Mouse (Mus musculus) left cerebral cortex, postnatal 14 days (tissue): ENCODE data around the gene Bola1. TPM values are rescaled to one million over a fixed set of nuclear protein-coding genes. Genes with fewer than 3 reads are reported as not detected.
"Not testable (repeated sequence)": the region's sequence is repeated elsewhere in the genome, so short reads cannot be mapped to it uniquely, and the experiment has no call there.

Experiments used
- DNase-seq, 2 experiments: peaks; one replicate each; pipeline ENCODE4 v3.0.0; 2021 to 2022; ENCODE audit warnings: low spot score in 2 of 2, mixed read lengths in 1 of 2
- intact Hi-C: fragments of 180-260 bp; cut with DNase I; formaldehyde crosslinking; loops from one replicate; pipeline ENCODE4 v1.15.1; 2025
- total RNA-seq, 2 experiments: library from RNA; stranded (reverse); gene quantifications; 2 replicates each; pipeline ENCODE4 v1.2.3; 2021

Gene Bola1
- total RNA-seq, 2 experiments from 2014 or later, result 16.8 to 17.6 TPM

DNA sequence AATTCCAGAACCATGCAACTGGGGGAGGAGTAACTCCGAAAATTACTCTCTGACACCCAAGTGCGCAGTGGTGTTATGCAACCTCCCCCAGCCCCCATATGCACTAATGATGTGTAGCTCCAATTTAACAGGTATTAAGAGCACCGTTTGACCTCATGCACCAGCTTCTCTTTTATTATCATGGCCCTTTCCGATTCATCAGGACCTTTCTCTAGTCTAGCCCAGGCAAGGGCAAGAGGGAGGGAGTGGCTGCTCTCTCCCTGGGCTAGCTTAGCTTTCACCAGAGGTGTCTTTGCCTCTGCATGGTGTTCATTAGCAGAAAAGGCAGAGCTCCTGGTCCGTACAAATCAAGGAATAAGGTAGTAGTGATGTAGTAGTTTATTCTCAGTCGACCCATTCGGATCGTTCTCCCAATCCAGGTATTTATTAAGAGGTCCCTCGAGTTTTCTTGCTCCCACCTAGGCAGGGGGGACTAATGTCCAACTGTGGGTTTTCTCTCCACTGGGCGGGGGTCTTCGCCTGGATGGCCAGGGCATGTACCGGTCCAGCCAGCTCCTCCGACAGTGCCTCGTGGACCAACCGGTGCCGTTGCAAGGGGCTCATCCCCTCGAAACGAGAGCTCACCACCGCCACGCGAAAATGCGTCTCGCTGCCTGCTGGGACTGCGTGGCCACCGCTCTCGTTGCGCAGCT lies 22.9 kb downstream of the Bola1 start:
- intact Hi-C loops, result no loop called here

DNA sequence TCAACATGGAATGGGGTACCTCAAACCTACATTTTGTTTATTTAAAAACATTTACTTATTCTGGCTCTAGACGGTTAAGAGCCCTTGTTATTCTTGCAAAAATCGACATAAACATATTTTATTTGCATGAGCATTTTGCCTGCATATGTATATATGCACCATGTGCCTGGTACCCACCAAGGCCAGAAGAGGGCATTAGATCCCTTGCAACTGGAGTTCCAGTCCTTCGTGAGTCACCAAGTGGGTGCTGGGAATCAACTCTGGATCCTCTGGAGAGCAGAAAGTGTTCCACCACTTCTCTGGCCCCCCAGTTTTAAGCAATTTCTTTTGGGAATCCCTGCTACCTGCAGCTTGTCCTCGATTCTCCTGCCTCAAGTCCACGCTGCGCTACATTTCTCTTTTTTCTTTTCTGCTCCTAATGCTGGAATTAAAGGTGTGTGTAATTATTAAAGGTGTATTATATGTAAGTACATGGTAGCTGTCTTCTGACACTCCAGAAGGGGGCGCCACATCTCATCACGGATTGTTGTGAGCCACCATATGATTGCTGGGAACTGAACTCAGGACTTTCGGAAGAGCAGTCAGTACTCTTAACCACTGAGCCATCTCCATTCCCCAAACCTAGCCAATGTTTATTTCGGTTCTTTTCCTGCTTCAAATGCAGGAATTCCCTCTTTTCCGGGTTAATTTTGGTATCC lies 23.7 kb downstream of the Bola1 start:
- intact Hi-C loops, result no loop called here
- DNase-seq, result no peak

More for the DNA sequence above, 22.9 kb downstream of the Bola1 start:
- no peak for DNase-seq

DNA sequence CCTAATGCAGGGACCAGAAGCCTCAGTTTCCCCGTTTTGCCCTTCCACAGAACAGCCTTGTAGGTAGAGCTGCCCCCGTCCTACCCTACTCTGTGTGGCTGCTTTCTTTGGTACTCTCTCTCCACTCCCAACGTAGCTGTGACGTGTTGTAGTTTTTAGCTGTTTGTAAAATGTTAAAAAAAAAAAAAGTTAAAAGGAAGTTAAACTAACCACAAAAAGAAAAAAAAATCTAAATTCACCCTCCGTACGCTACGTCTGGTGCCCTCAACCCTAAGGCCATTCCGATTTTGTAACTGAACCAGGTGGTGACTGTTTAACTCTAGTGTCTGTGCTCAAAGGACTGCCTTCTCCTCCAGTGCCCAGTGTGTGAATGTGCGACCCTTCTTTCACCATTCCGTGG lies 24.5 kb downstream of the Bola1 start:
- no peak for DNase-seq
- intact Hi-C loops, result no loop called here

DNA sequence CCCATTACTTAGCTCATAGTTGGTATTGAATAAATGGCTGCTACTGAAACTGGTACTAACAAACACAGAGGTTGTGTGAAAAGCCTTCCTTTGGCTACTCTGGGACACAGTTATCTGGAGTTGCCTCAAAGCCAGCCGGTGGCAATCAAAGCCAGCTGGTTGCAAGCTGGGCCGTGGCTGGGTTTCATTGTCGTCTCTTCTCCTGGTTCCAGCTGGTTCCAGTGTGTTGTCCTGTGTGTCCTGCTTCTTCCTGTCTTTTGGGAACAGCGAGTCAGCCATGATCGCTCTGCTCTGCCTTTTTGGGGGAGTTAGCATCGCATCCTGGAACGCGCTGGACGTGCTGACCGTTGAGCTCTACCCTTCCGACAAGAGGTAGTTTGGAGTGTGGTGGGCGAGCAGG lies 26.5 kb downstream of the Bola1 start:
- intact Hi-C loops, result no loop called here
- DNase-seq, result no peak

DNA sequence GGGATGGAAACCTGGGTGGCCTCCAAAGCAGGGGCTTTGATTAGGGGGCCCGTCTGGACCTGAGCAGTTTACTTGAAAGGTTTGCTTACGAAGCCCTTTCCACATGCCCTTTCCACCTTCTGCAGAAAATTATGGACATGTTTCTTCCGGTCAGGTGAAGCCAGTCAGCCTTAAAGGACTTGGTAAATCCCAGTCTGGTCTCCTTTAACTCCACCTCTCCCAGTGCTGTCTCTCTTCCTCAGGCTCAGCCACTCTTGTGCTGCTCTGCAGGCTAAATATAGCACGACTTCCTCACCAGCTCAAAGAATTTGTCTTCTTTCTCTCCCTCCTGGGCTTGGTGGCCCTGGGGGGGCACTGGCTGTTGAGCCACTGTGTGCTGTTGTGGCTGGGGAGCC lies 37.1 kb downstream of the Bola1 start:
- intact Hi-C loops, result no loop called here
- DNase-seq, result peak; percentile 60 to 74

DNA sequence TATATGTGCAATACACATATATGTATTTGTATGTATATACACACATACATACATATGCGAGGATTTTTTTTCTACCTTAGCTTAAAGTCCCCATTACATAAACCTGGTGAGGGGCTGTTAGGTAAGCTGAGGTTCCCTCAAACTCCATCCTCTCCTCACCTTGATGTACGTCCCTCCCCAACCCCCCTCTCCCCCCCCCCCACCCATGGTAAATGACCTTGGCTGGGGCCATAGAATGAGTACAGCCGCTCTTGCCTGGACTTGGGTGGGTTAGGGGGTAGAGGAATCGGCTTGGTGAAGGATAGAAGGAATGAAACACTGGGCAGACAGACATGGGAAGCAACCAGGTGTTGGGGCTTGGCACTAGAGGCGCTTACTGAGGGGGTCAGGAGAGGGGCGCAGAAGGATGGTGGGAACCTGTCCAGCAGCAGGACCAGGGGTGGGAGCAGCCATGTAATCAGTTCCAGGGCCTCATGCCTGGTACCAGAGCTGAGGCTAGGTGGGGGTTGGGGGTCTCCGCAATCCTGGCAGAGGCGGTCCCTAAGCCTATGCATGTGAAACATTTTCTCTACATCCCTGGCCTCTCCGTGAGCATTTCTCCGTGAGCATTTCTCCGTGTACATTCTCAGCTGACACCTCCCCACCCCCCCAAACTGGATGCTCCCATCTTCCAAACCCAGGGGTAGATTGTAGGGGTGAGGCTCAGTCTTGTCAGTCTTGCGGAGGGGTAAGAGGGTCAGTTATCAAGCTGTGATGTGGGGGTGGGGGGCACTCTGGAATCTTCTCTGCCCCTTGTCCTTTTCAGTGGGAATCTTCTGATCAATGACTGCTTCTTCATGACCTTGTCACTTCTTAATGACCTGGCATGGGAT lies 37.8 kb downstream of the Bola1 start:
- intact Hi-C loops, result no loop called here
- DNase-seq, result peak; percentile 59 to 82

DNA sequence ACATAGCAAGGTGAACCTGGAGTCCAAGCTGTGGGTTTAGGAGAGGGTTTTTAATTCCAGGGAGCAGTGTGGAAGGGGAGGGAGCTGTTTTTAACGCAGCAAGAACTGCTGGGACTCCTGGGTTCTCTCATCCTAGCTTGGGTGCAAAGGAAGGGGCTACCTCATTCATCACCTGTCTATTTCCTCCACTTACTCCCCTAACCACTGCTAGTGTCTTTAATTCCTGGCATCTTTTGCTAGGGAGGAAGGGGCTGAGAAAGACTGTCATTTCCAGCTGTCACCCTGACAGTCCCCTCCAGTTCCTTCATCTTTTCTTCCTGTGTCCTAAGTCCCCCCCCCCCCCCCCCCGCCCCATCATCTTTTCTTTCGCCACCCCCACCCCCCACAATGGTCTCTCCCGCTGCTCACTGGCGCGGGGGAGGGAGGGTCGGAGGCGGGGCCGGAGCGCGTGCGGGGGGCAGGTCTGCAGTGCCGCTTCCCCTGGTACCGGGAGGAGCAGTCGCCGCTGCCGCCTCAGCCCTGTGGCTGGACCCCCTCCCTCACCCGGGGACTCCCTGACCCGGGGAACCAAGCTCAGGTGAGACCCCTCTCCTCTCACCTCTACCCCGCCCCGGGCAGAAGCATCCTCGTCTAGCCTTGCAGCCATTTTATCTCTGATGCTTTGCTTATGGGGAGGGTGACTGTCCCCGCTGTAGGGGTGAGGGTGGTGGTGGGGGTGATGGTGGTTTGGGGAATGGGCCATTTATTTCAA lies 38.6 kb downstream of the Bola1 start, which contains the start of gene Sv2a:
TSS of gene Sv2a (plus strand) at position 425 of the 751 bp plus-strand sequence.
- peak; percentile 65 to 74 for DNase-seq
- intact Hi-C loops, result no loop called here

DNA sequence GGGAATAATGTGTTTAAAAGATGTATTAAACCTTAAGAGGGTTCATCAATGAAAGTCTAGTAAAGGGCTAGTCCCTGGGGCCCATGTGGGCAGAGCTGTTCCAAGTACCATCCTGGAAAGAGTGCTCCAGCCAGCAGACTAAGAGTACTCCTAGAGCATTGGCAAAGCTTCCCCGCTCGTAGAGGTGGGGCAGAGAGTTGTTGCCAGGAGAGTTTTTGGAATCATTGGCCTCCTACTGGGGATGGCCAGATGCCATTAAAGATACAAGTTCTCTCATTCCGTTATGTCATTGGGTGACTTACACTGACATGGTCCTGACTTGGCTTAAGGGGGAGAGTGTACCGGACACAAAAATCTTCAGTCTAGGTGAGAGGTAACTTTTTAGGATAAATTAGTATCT lies 40.0 kb downstream of the Bola1 start:
- DNase-seq, result peak in 1 of 2 experiments; percentile 50
- intact Hi-C loops, result no loop called here

DNA sequence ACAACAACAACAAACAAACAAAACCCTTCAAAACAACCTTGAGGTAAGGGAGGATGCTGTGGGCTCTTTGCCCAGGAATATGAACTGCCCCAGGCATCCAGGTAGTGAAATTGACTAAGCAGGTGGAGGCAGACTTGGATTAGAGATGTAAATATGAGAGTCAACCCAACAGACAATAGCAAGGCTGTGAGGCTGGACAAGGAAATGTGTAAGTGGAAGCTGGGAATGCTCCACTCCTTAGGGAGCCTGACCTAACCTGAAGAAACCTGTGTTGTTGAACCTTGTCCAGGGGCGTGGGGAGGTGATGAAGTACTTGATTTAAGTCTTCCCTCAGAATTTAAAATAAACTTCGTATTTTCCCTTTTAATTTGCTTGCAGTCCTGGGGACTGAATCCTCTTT lies 40.6 kb downstream of the Bola1 start:
- intact Hi-C loops, result no loop called here
- no peak for DNase-seq

DNA sequence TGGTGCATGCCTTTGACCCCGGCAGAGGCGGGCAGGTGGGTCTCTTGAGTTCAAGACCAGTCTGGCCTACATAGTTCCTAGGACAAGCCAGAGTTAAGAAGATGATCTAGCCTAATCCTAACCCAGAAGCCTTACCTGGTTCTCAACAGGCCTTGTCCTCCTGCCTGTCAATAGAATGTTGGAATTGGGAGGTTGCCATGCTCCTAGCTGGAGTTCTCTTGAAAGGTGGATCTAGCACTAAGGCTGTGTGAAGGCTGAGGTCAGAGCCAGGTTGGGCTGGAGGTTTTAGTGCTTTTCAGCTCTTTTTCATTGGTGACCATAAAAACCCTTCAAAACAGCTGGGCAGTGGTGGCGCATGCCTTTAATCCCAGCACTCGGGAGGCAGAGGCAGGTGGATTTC lies 41.1 kb downstream of the Bola1 start:
- DNase-seq, result no peak
- intact Hi-C loops, result no loop called here

DNA sequence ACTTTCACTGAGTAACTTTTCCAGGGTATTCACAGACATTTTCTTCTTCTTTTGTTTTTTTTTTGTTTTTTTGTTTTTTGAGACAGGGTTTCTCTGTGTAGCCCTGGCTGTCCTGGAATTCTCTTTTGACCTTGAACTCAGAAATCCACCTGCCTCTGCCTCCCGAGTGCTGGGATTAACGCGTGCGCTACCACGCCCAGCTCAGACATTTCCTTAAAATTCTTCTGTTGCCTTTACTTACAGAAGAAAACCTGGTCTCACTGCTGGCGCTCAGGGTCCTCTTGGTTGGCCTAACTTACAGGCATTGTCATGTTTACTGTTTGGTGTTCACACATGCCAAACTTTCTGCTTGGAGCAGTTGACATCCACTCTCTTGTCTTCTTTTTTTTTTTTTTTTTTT lies 44.3 kb downstream of the Bola1 start:
- no peak for DNase-seq
- intact Hi-C loops, result no loop called here

DNA sequence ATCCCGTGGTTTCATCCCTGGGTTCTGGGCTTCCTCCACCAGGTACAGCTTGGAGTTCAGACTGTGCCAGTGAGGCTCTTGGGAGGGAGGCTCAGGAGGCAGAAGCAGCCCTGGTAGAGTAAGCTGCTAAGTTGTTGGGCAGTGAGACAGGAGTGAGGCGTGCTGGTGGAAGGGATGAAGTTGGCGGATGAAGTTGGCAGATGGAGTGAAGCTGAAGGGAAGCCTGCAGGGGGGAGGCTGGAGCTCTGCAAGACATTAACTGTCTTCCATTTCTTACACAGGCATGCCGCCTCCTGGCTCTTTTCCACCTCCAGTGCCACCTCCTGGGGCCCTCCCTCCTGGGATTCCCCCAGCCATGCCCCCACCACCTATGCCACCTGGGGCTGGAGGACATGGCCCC lies 45.5 kb downstream of the Bola1 start:
- intact Hi-C loops, DNase-seq: not testable (repeated sequence)

DNA sequence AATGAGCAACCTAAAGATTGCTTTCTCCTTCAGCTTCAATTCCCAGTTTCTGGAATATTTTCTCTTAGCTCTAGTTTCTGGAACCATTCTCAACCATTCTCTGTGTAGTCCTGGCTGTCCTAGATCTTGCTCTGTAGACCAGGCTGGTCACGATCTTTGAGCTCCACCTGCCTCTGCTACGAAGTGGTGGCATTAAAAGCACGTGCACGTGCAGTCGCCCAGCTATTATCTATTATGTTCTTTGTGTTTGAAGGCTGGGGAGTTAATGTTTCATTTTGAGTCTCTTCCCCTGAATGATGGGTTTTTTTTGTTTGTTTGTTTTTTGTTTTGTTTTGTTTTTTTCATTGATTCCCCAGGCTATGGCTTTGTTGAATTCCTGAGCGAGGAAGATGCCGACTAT lies 46.3 kb downstream of the Bola1 start:
- intact Hi-C loops, result no loop called here
- DNase-seq, result no peak

DNA sequence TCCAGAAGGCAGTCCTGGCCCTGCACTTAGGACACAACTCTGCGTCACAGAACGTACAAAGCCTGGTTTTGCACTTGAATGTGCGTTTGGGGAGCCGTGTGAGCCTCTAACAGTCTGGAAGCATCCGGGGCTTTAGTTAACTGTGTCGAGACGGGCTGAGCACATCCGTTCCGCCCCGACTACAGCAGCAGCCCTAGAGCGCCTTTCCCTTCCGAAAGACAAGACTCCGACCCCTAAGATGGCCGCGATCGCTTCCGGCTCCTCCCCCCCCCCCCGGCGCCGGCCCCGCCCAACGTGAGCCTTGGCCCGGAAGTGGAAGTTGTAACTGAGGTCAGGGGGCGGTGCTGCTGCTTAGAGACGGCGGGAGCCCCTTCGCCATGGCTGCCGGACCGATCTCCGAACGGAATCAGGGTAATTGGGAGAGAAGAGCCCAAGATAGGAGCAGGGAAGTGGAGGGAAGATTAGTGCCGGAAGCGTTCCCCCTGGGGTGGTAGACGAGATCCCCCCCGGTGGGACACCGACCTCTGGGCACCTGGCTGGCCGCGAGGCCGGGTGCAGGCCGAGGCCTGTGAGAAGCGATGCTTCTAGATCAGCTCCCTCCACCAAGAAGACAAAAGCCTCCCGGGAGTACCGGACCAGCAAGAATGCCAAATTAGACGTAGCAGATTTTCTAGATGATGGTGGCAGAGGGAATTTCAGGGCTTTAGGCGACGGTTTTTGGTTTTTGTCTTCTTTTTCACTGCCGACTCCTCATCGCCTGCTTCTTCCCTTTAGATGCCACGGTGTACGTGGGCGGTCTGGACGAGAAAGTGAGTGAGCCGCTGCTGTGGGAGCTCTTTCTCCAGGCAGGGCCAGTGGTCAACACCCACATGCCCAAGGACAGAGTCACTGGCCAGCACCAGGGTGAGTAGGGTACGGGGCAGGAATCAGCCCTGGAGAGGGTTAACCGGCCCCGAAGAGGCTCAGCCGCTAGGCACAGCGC lies 47.0 kb downstream of the Bola1 start, which contains the start of gene Sf3b4:
TSS of gene Sf3b4 (plus strand) at position 136 of the 982 bp plus-strand sequence.
- intact Hi-C loops, result no loop called here
- DNase-seq, result peak; percentile 80 to 93

DNA sequence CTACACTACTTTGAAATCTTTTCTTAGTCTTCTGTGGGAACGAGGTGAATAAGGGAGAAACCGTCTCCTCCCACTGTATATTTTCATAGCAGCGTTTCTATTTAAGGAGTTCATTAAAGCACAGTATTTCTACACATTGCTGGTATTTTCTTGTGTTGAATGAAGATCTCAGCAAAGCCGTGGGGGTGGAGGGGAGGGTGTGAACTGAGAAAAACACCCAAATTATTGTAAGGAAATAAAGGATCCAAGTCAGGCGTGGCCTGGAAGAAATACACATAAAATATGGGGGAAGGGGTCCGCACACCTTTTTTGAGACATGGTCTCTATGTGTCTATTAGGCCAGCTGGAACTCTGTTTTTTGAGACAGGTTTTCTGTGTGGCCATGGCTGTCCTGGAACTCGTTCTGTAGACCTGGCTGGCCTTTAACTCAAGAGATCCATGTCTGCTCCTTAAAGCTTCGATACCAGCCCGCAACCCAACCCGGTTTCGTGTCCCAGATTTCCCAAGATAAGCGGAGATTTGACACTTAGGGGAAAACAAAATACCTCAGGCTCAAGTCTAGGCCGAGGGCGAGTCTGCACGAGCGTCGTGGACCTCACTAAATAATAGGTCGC lies 47.8 kb downstream of the Bola1 start:
- intact Hi-C loops, result no loop called here
- DNase-seq, result peak; percentile 42 to 50

DNA sequence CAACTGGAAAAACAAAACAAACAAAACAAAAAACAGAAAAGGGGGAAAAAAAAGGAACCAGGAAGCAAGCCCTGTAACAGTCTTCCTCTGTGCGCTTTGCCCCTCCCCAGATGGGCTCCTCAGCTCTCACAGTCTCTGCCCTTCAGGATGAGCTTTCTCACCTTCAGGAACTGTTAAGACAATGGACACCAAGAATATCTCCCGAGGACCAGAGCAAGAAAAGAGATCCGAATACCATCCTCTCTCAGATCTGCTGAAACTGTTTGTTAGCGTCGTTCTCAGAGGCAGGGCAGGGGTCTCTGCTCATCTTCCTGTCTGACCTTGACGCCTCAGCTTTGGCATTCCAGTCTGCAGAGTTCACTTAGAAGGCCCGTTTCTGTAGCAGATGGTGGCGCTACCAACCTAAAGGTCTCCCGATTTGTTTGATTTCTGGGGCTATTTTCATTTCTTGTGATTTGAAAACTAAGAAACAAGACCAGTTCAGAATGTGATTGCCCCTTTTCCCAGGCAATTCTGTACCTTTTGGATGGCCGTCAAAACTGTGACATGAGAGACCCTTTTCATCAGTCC lies 48.4 kb downstream of the Bola1 start:
- intact Hi-C loops, result no loop called here
- no peak for DNase-seq

DNA sequence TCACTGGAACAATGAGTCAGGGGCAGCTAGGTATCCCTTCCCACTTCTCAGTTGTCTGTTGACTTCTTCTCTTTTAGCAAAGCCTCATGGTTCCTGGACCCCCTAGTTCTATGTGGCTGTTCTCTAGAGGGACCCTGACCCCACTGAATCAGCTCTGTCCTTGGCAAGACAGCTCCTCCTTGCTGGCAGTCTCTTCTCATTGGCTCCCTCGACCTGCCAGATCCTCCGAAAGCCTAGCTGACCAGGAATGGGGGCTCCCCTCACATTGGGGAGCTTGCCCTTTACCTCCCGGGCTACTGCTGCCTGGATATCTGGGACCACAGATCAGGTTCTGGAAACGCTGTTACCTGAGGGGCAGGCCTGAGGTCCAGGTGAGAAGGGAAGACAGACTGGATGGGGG lies 49.2 kb downstream of the Bola1 start:
- intact Hi-C loops, result no loop called here

More for the DNA sequence above, 49.2 kb downstream of the Bola1 start:
- DNase-seq, result no peak
